13 mouse cellular contexts compared by ENCODE assay signal in genomic region chr9:92639200-92639897, GRCm38 (mm10).
A peak's percentile ranks its signal among the peaks of the same experiment; 100 is the strongest.
DNase-seq lines count a peak whose midpoint lies in the region; ATAC-seq and TF ChIP-seq lines count a peak whose summit lies in the region.
"Had no signal": no experiment of that assay in that cellular context is flagged by ENCODE, and none has a peak within 500 bp of the region (broad histone marks: within the 10 kb centered on the region; RNA-seq: fewer than 3 reads in every experiment).

No protein-coding gene starts in this region.

- no peak overlapping the region for H3K4me2 ChIP-seq in forebrain, postnatal 0 days (ENCODE audit: low read depth)
- no peak overlapping the region for H3K4me2 ChIP-seq in midbrain, embryonic 14.5 days (ENCODE audit: low read length)
- no peak overlapping the region for H3K4me2 ChIP-seq in midbrain, embryonic 16.5 days (ENCODE audit: low read length)
- no peak overlapping the region for H3K4me2 ChIP-seq in liver, embryonic 11.5 days
- H3K4me2 ChIP-seq: liver, embryonic 15.5 days; midbrain, embryonic 12.5 days; neural tube, embryonic 13.5 days had no signal

- 81% methylated on average over 6 of the region's 6 CpGs for WGBS in forebrain, postnatal 0 days
- WGBS in forebrain, embryonic 10.5 days = 93% methylated on average over 6 of the region's 6 CpGs
- WGBS in midbrain, embryonic 14.5 days = 91% methylated on average over 6 of the region's 6 CpGs
- WGBS in midbrain, embryonic 16.5 days = 85% methylated on average over 6 of the region's 6 CpGs
- 82% methylated on average over 6 of the region's 6 CpGs for WGBS in liver, embryonic 11.5 days

- no peaks in the 10 kb centered on the region for H3K27me3 ChIP-seq in forebrain, postnatal 0 days (ENCODE audit: insufficient read depth, low read length)
- H3K27me3 ChIP-seq in forebrain, embryonic 10.5 days (ENCODE audit: poor library complexity, severe bottlenecking) = no peaks in the 10 kb centered on the region
- no peaks in the 10 kb centered on the region for H3K27me3 ChIP-seq in midbrain, embryonic 14.5 days (ENCODE audit: control insufficient read depth, insufficient read depth, low read length)
- no peaks in the 10 kb centered on the region for H3K27me3 ChIP-seq in midbrain, embryonic 16.5 days (ENCODE audit: control insufficient read depth, insufficient read depth, low read depth, low read length)
- H3K27me3 ChIP-seq in liver, embryonic 11.5 days (replicated peaks; ENCODE audit: control insufficient read depth, insufficient read depth, low read length) = no peaks in the 10 kb centered on the region
- H3K27me3 ChIP-seq: liver, embryonic 15.5 days; midbrain, embryonic 12.5 days; neural tube, embryonic 13.5 days had no signal

- H3K4me3 ChIP-seq in forebrain, postnatal 0 days (ENCODE audit: low read depth, low read length) = no peak overlapping the region
- no peak overlapping the region for H3K4me3 ChIP-seq in forebrain, embryonic 10.5 days
- no peak overlapping the region for H3K4me3 ChIP-seq in midbrain, embryonic 14.5 days (replicated peaks; ENCODE audit: low read depth, low read length)
- H3K4me3 ChIP-seq in midbrain, embryonic 16.5 days (ENCODE audit: low read depth, low read length) = no peak overlapping the region
- no peak overlapping the region for H3K4me3 ChIP-seq in liver, embryonic 11.5 days (ENCODE audit: low read depth, low read length)
- H3K4me3 ChIP-seq: liver, embryonic 15.5 days; midbrain, embryonic 12.5 days; neural tube, embryonic 13.5 days had no signal

- peak; percentile 43 for DNase-seq in forebrain, postnatal 0 days
- no peak for DNase-seq in forebrain, embryonic 10.5 days (ENCODE audit: extremely low spot score, low spot score)
- peak; percentile 22 for DNase-seq in kidney, postnatal 10 days
- DNase-seq in kidney, adult 8-10 months = no peak
- DNase-seq in midbrain, embryonic 14.5 days = peak; percentile 32
- DNase-seq in lung, postnatal 14 days = peak; percentile 21
- DNase-seq in liver, embryonic 11.5 days (ENCODE audit: low spot score) = no peak
- DNase-seq: kidney, adult 11 months; thymus, postnatal 25 days had no signal

- H3K36me3 ChIP-seq in forebrain, postnatal 0 days (ENCODE audit: insufficient read depth) = no peaks in the 10 kb centered on the region
- no peaks in the 10 kb centered on the region for H3K36me3 ChIP-seq in forebrain, embryonic 10.5 days (replicated peaks)
- H3K36me3 ChIP-seq in midbrain, embryonic 14.5 days (ENCODE audit: control insufficient read depth, insufficient read depth, low read length) = no peaks in the 10 kb centered on the region
- H3K36me3 ChIP-seq in midbrain, embryonic 16.5 days (ENCODE audit: control insufficient read depth, insufficient read depth, low read length) = no peaks in the 10 kb centered on the region
- no peaks in the 10 kb centered on the region for H3K36me3 ChIP-seq in liver, embryonic 11.5 days (ENCODE audit: control insufficient read depth, insufficient read depth, low read length)
- H3K36me3 ChIP-seq: liver, embryonic 15.5 days; midbrain, embryonic 12.5 days; neural tube, embryonic 13.5 days had no signal

- H3K9me3 ChIP-seq in forebrain, postnatal 0 days (ENCODE audit: low read length) = no peaks in the 10 kb centered on the region
- no peaks in the 10 kb centered on the region for H3K9me3 ChIP-seq in forebrain, embryonic 10.5 days
- H3K9me3 ChIP-seq in midbrain, embryonic 14.5 days (ENCODE audit: control insufficient read depth, low read length) = no peaks in the 10 kb centered on the region
- H3K9me3 ChIP-seq in midbrain, embryonic 16.5 days (replicated peaks; ENCODE audit: control insufficient read depth, low read length, poor library complexity, severe bottlenecking) = no peaks in the 10 kb centered on the region
- H3K9me3 ChIP-seq in liver, embryonic 11.5 days (ENCODE audit: control insufficient read depth, low read length) = no peaks in the 10 kb centered on the region
- H3K9me3 ChIP-seq: liver, embryonic 15.5 days; midbrain, embryonic 12.5 days; neural tube, embryonic 13.5 days had no signal

- ATAC-seq in forebrain, postnatal 0 days = no peak
- ATAC-seq in midbrain, embryonic 14.5 days (ENCODE audit: low FRiP score, low TSS enrichment) = no peak
- no peak for ATAC-seq in midbrain, embryonic 16.5 days
- ATAC-seq in liver, embryonic 11.5 days (replicated peaks; ENCODE audit: low FRiP score) = no peak

- H3K27ac ChIP-seq in forebrain, postnatal 0 days (ENCODE audit: low read depth, low read length) = no peak overlapping the region
- H3K27ac ChIP-seq in forebrain, embryonic 10.5 days = no peak overlapping the region
- H3K27ac ChIP-seq in midbrain, embryonic 14.5 days (replicated peaks; ENCODE audit: low read depth, low read length) = no peak overlapping the region
- H3K27ac ChIP-seq in midbrain, embryonic 16.5 days (ENCODE audit: low read length) = no peak overlapping the region
- no peak overlapping the region for H3K27ac ChIP-seq in liver, embryonic 11.5 days (ENCODE audit: low read depth, low read length)
- H3K27ac ChIP-seq: liver, embryonic 15.5 days; midbrain, embryonic 12.5 days; neural tube, embryonic 13.5 days had no signal

- TF ChIP-seq CTCF in forebrain, postnatal 0 days (IDR thresholded peaks at IDR 0.05; ENCODE audit: low read depth) = peak; percentile 37; the same call in 1 of the 2 replicates

- no peak overlapping the region for H3K9ac ChIP-seq in forebrain, postnatal 0 days
- no peak overlapping the region for H3K9ac ChIP-seq in midbrain, embryonic 14.5 days (replicated peaks; ENCODE audit: low read length)
- H3K9ac ChIP-seq in midbrain, embryonic 16.5 days (ENCODE audit: low read depth, low read length) = no peak overlapping the region
- no peak overlapping the region for H3K9ac ChIP-seq in liver, embryonic 11.5 days (ENCODE audit: low read depth, low read length)
- H3K9ac ChIP-seq: liver, embryonic 15.5 days; midbrain, embryonic 12.5 days; neural tube, embryonic 13.5 days had no signal

- no peaks in the 10 kb centered on the region for H3K4me1 ChIP-seq in forebrain, postnatal 0 days (ENCODE audit: insufficient read depth)
- no peaks in the 10 kb centered on the region for H3K4me1 ChIP-seq in forebrain, embryonic 10.5 days
- no peaks in the 10 kb centered on the region for H3K4me1 ChIP-seq in midbrain, embryonic 14.5 days (ENCODE audit: control insufficient read depth, insufficient read depth, low read length)
- no peaks in the 10 kb centered on the region for H3K4me1 ChIP-seq in midbrain, embryonic 16.5 days (ENCODE audit: control insufficient read depth, insufficient read depth, low read length)
- no peaks in the 10 kb centered on the region for H3K4me1 ChIP-seq in liver, embryonic 11.5 days (replicated peaks; ENCODE audit: control insufficient read depth, insufficient read depth, low read length)
- H3K4me1 ChIP-seq: liver, embryonic 15.5 days; midbrain, embryonic 12.5 days; neural tube, embryonic 13.5 days had no signal

Comparison
In these comparisons a context has a peak if more than half of its experiments do, and no peak if none do; other contexts are left out.
1. DNase-seq: peak in forebrain, postnatal 0 days (single experiment), kidney, postnatal 10 days (single experiment), midbrain, embryonic 14.5 days (single experiment) and lung, postnatal 14 days (single experiment); none in forebrain, embryonic 10.5 days (single experiment), kidney, adult 8-10 months (0 of 2) and liver, embryonic 11.5 days (single experiment).